Comparison of ENCODE assay signal across 11 mouse cellular contexts in the genomic region with DNA sequence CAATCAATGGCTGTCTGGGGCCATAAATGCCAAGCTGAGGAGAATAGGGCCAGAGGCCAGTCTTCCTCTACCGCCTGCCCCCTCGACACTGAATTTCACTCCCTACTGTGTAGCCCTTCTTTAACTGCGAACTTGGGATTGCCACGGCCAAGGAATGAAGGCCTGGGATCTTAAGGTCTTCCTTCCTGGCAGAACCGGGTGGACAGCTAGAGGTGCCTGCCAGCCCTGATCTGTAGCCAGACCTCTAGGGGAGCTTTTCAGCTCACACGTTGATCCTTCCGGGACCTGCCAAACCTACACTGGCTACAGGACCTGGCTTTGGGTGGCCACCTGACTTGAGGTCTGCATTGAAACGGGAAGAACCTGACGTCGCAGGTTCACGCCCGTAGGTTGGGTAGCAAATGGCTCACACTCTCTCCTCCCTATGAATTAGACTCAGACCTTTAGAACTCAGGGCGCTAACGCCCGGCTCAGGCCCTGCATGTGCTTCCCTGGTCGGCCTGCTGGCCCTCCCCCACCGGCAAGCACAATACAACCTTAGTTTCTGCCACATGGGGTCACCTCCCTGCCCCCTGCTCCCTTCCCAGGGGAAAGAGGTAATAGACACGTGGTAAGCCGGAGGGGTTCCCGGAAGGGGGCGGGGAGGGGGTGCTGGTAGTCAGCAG. TPM values are rescaled to one million over a fixed set of nuclear protein-coding genes. Genes with fewer than 3 reads are reported as not detected.
DNase-seq lines count a peak whose midpoint lies in the region; ATAC-seq and TF ChIP-seq lines count a peak whose summit lies in the region.
"Had no signal": no experiment of that assay in that cellular context is flagged by ENCODE, and none has a peak within 500 bp of the region (broad histone marks: within the 10 kb centered on the region; RNA-seq: fewer than 3 reads in every experiment).

No protein-coding gene starts in this region.

- no peak for TF ChIP-seq POLR2A in kidney, adult 2 months (IDR thresholded peaks at IDR 0.05; ENCODE audit: low read depth, low read length)

- TF ChIP-seq EP300 in liver, postnatal 0 days (IDR thresholded peaks at IDR 0.05; ENCODE audit: low read depth) = no peak

- DNase-seq in liver = peak; percentile 50
- DNase-seq in liver, postnatal 0 days = no peak
- DNase-seq in fat pad, adult 2 months (ENCODE audit: extremely low read depth, low read depth, low spot score) = peak; percentile 49
- DNase-seq in gastrocnemius, postnatal 36 days = no peak
- DNase-seq in kidney, adult 2 months = no peak
- no peak for DNase-seq in frontal cortex, postnatal 10 days (ENCODE audit: low spot score in 2 of 2)
- DNase-seq: cerebellum, postnatal 36 days had no signal

- intact Hi-C loops in gastrocnemius, postnatal 36 days (cut with DNase I) = no loop called here

- no peaks in the 10 kb centered on the region for H3K36me3 ChIP-seq in liver, postnatal 0 days (replicated peaks; ENCODE audit: insufficient read depth, low read length)
- H3K36me3 ChIP-seq in limb, embryonic 12.5 days = no peaks in the 10 kb centered on the region
- no peaks in the 10 kb centered on the region for H3K36me3 ChIP-seq in kidney, adult 2 months (ENCODE audit: control insufficient read depth, insufficient read depth, low read length)

- no peaks in the 10 kb centered on the region for H3K9me3 ChIP-seq in liver, postnatal 0 days (ENCODE audit: low read length)
- no peaks in the 10 kb centered on the region for H3K9me3 ChIP-seq in limb, embryonic 12.5 days

- no peak for TF ChIP-seq CTCF in liver, postnatal 0 days (IDR thresholded peaks at IDR 0.05; ENCODE audit: low read depth)
- no peak for TF ChIP-seq CTCF in kidney, adult 2 months (conservative IDR thresholded peaks at IDR 0.05; ENCODE audit: insufficient read depth, insufficient read length, low read depth, low read length)

- WGBS in liver, postnatal 0 days (ENCODE audit: insufficient replicate concordance) = 5% methylated on average over 21 of the region's 21 CpGs
- under 1% methylated on average over 21 of the region's 21 CpGs for WGBS in limb, embryonic 12.5 days
- WGBS in kidney, adult 2 months = 3% methylated on average over 21 of the region's 21 CpGs

- H3K27ac ChIP-seq in liver, postnatal 0 days (ENCODE audit: low read depth) = no peak overlapping the region
- H3K27ac ChIP-seq in limb, embryonic 12.5 days = peak overlapping the region; percentile 1; the same call in 1 of the 2 replicates
- no peak overlapping the region for H3K27ac ChIP-seq in kidney, adult 2 months (ENCODE audit: insufficient read depth, low read depth, low read length)
- H3K27ac ChIP-seq: left cerebral cortex, adult 2 months had no signal

- no peak overlapping the region for H3K4me3 ChIP-seq in liver, postnatal 0 days (ENCODE audit: low read depth, low read length)
- peak overlapping the region; percentile 37 for H3K4me3 ChIP-seq in limb, embryonic 12.5 days (replicated peaks)
- no peak overlapping the region for H3K4me3 ChIP-seq in kidney, adult 2 months (ENCODE audit: insufficient read depth, low read depth, low read length)
- H3K4me3 ChIP-seq: left cerebral cortex, adult 2 months had no signal

- H3K4me2 ChIP-seq in liver, postnatal 0 days (ENCODE audit: low read depth, low read length) = no peak overlapping the region
- H3K4me2 ChIP-seq in limb, embryonic 12.5 days = peak overlapping the region; percentile 66

- peaks cover 46% of the 10 kb centered on the region for H3K27me3 ChIP-seq in liver, postnatal 0 days (ENCODE audit: insufficient read depth, low read length)
- H3K27me3 ChIP-seq in limb, embryonic 12.5 days = peaks cover 38% of the 10 kb centered on the region
- H3K27me3 ChIP-seq in kidney, adult 2 months (replicated peaks; ENCODE audit: control insufficient read depth, insufficient read depth, low read length) = peaks cover 3% of the 10 kb centered on the region; the same call in 1 of the 2 replicates

- H3K4me1 ChIP-seq in liver, postnatal 0 days (ENCODE audit: insufficient read depth) = peaks cover 7% of the 10 kb centered on the region
- peaks cover 50% of the 10 kb centered on the region for H3K4me1 ChIP-seq in limb, embryonic 12.5 days (replicated peaks)
- H3K4me1 ChIP-seq in kidney, adult 2 months (ENCODE audit: control insufficient read depth, insufficient read depth, low read length) = no peaks in the 10 kb centered on the region

- no peak overlapping the region for H3K9ac ChIP-seq in liver, postnatal 0 days (replicated peaks)
- H3K9ac ChIP-seq in limb, embryonic 12.5 days (replicated peaks) = peak overlapping the region; percentile 12; the same call in 1 of the 2 replicates

- no peak for ATAC-seq in liver, postnatal 0 days
- no peak for ATAC-seq in limb, embryonic 12.5 days (ENCODE audit: insufficient number of reproducible peaks, insufficient read depth, low FRiP score, low TSS enrichment, low read depth)
- ATAC-seq in neutrophil, adult 5-6 weeks (ENCODE audit: extremely low read depth, insufficient number of reproducible peaks, low FRiP score, poor library complexity, severe bottlenecking) = peak; percentile 6; the same call in 1 of the 2 replicates
- ATAC-seq: Patski had no signal

RNA-seq across cellular contexts. Expression of a gene that starts 1.3 kb away (rescaled TPM):
- polyA plus RNA-seq in liver, postnatal 0 days (2015; fragmentation: Nextera tagmentation; extraction: Ambion mirVana) = 0.87 and 1.1 TPM in 2 replicates
- 0.42 and 0.51 TPM in 2 replicates for polyA plus RNA-seq in limb, embryonic 12.5 days (2016; fragmentation: Nextera tagmentation; extraction: Ambion mirVana)
- total RNA-seq in neutrophil, adult 5-6 weeks (2017) = 13.6 and 16.1 TPM in 2 replicates
- 1 to 10 TPM in 1 of 2 experiments, under 1 TPM in 1; 0.28 to 1.1 TPM for total RNA-seq in gastrocnemius, postnatal 36 days (2021)
- polyA plus RNA-seq in kidney, adult 2 months (2012; rRNA removed) = not detected in 2 replicates
- total RNA-seq: left cerebral cortex, adult 2 months had no signal
- polyA plus RNA-seq: Patski had no signal

RNA-seq across cellular contexts. Expression of a gene that starts 16.6 kb away (rescaled TPM):
- polyA plus RNA-seq in liver, postnatal 0 days (2015; fragmentation: Nextera tagmentation; extraction: Ambion mirVana) = 8.3 and 10.3 TPM in 2 replicates
- polyA plus RNA-seq in limb, embryonic 12.5 days (2016; fragmentation: Nextera tagmentation; extraction: Ambion mirVana) = 40.4 and 49.7 TPM in 2 replicates
- total RNA-seq in neutrophil, adult 5-6 weeks (2017) = 15.6 and 16.6 TPM in 2 replicates
- total RNA-seq in gastrocnemius, postnatal 36 days (2021) = 10 to 100 TPM; 10.5 to 10.9 TPM
- 32.0 and 37.0 TPM in 2 replicates for polyA plus RNA-seq in kidney, adult 2 months (2012; rRNA removed)

RNA-seq across cellular contexts. Expression of a gene that starts 36.3 kb away (rescaled TPM):
- polyA plus RNA-seq in liver, postnatal 0 days (2015; fragmentation: Nextera tagmentation; extraction: Ambion mirVana) = not detected in 2 replicates
- polyA plus RNA-seq in limb, embryonic 12.5 days (2016; fragmentation: Nextera tagmentation; extraction: Ambion mirVana) = not detected in 2 replicates
- total RNA-seq in neutrophil, adult 5-6 weeks (2017) = 0.58 TPM in 1 of 2 replicates, not detected in the other
- not detected for total RNA-seq in gastrocnemius, postnatal 36 days (2021)
- polyA plus RNA-seq in kidney, adult 2 months (2012; rRNA removed) = 0.52 and 0.81 TPM in 2 replicates
- total RNA-seq: left cerebral cortex, adult 2 months had no signal
- polyA plus RNA-seq: Patski had no signal

RNA-seq across cellular contexts. Expression of a gene that starts 43.3 kb away (rescaled TPM):
- polyA plus RNA-seq in liver, postnatal 0 days (2015; fragmentation: Nextera tagmentation; extraction: Ambion mirVana) = 0.69 and 1.4 TPM in 2 replicates
- 5.6 and 6.1 TPM in 2 replicates for polyA plus RNA-seq in limb, embryonic 12.5 days (2016; fragmentation: Nextera tagmentation; extraction: Ambion mirVana)
- total RNA-seq in neutrophil, adult 5-6 weeks (2017) = 4.2 and 7.4 TPM in 2 replicates
- total RNA-seq in gastrocnemius, postnatal 36 days (2021) = not detected
- polyA plus RNA-seq in kidney, adult 2 months (2012; rRNA removed) = 0.69 and 1.0 TPM in 2 replicates

RNA-seq across cellular contexts. Expression of a gene that starts 48.9 kb away (rescaled TPM):
- 547 and 562 TPM in 2 replicates for polyA plus RNA-seq in liver, postnatal 0 days (2015; fragmentation: Nextera tagmentation; extraction: Ambion mirVana)
- polyA plus RNA-seq in limb, embryonic 12.5 days (2016; fragmentation: Nextera tagmentation; extraction: Ambion mirVana) = 3,165 and 3,185 TPM in 2 replicates
- 290 and 299 TPM in 2 replicates for total RNA-seq in neutrophil, adult 5-6 weeks (2017)
- 10 to 100 TPM; 31.8 to 54.4 TPM for total RNA-seq in gastrocnemius, postnatal 36 days (2021)
- 12.2 and 21.9 TPM in 2 replicates for polyA plus RNA-seq in kidney, adult 2 months (2012; rRNA removed)

Comparison
In these comparisons a context has a peak if more than half of its experiments do, and no peak if none do; other contexts are left out.
1. DNase-seq: peak in liver (single experiment) and fat pad, adult 2 months (single experiment); none in liver, postnatal 0 days (single experiment), gastrocnemius, postnatal 36 days (0 of 2), kidney, adult 2 months (single experiment) and frontal cortex, postnatal 10 days (0 of 2).